Mouse (Mus musculus): ENCODE measurements around the gene Ston2.

GRCm38 (mm10) chr12:91648426-91648825 lies 139.8 kb downstream of the Ston2 start:
- TF ChIP-seq GATA1 (IDR thresholded peaks at IDR 0.05; ENCODE audit: low read length) = no peak
- TF ChIP-seq TAL1 (IDR thresholded peaks at IDR 0.05; ENCODE audit: low read length) = no peak
